Mouse (Mus musculus): ENCODE measurements around the gene Cys1. TPM values are rescaled to one million over a fixed set of nuclear protein-coding genes. Genes with fewer than 3 reads are reported as not detected.

Gene Cys1
- polyA plus RNA-seq, 1 experiment from 2014 or later: 1.7 TPM

GRCm38 (mm10) chr12:24686696-24687346 is 5.2 kb upstream of the Cys1 start:
- 50% methylated on average over 11 of the region's 11 CpGs for WGBS
- TF ChIP-seq EP300 (IDR thresholded peaks at IDR 0.05) (no peak), CTCF (IDR thresholded peaks at IDR 0.05) (no peak)
- Histone ChIP-seq H3K27me3 (replicated peaks; ENCODE audit: insufficient read depth, low read length) (0 out of 2 replicates have a peak, but pooled peaks cover 3% of the 10 kb centered on the region), H3K4me1 (ENCODE audit: insufficient read depth, low read depth, low read length) (no peaks in the 10 kb centered on the region), H3K4me2 (replicated peaks; ENCODE audit: low read depth, low read length) (no peak overlapping the region), H3K4me3 (ENCODE audit: low read depth, low read length) (no peak overlapping the region), H3K27ac (ENCODE audit: low read length) (no peak overlapping the region), H3K9ac (replicated peaks; ENCODE audit: low read depth) (no peak overlapping the region), H3K36me3 (ENCODE audit: insufficient read depth, low read length) (no peaks in the 10 kb centered on the region), H3K9me3 (ENCODE audit: low read length) (no peaks in the 10 kb centered on the region)
- no peak for DNase-seq (ENCODE audit: low spot score)
- ATAC-seq: no peak

GRCm38 (mm10) chr12:24686038-24686695 is 4.6 kb upstream of the Cys1 start:
- 46% methylated on average over 6 of the region's 6 CpGs for WGBS
- ATAC-seq (peak; percentile 60), DNase-seq (ENCODE audit: low spot score) (peak; percentile 29)

GRCm38 (mm10) chr12:24683461-24683860 is 1.8 kb upstream of the Cys1 start:
- no peak for DNase-seq (ENCODE audit: low spot score)
- Histone ChIP-seq H3K9me3 (ENCODE audit: low read length) (no peaks in the 10 kb centered on the region), H3K36me3 (ENCODE audit: insufficient read depth, low read length) (no peaks in the 10 kb centered on the region), H3K27me3 (replicated peaks; ENCODE audit: insufficient read depth, low read length) (0 out of 2 replicates have a peak, but pooled peaks cover 5% of the 10 kb centered on the region), H3K4me1 (ENCODE audit: insufficient read depth, low read depth, low read length) (peaks cover 6% of the 10 kb centered on the region; the same call in 1 of the 2 replicates), H3K9ac (replicated peaks; ENCODE audit: low read depth) (no peak overlapping the region), H3K27ac (ENCODE audit: low read length) (no peak overlapping the region), H3K4me2 (replicated peaks; ENCODE audit: low read depth, low read length) (no peak overlapping the region), H3K4me3 (ENCODE audit: low read depth, low read length) (no peak overlapping the region)
- WGBS: 70% methylated on average over 7 of the region's 7 CpGs
- no peak for TF ChIP-seq CTCF (IDR thresholded peaks at IDR 0.05)
- TF ChIP-seq EP300 (IDR thresholded peaks at IDR 0.05): no peak
- no peak for ATAC-seq

More at GRCm38 (mm10) chr12:24686038-24686695, 4.6 kb upstream of the Cys1 start:
- no peak for TF ChIP-seq CTCF (IDR thresholded peaks at IDR 0.05)
- no peak for TF ChIP-seq EP300 (IDR thresholded peaks at IDR 0.05)
- Histone ChIP-seq H3K27me3 (replicated peaks; ENCODE audit: insufficient read depth, low read length) (0 out of 2 replicates have a peak, but pooled peaks cover 5% of the 10 kb centered on the region), H3K9ac (replicated peaks; ENCODE audit: low read depth) (no peak overlapping the region), H3K27ac (ENCODE audit: low read length) (no peak overlapping the region), H3K9me3 (ENCODE audit: low read length) (no peaks in the 10 kb centered on the region), H3K4me1 (ENCODE audit: insufficient read depth, low read depth, low read length) (peaks cover 6% of the 10 kb centered on the region; the same call in 1 of the 2 replicates), H3K4me2 (replicated peaks; ENCODE audit: low read depth, low read length) (no peak overlapping the region), H3K36me3 (ENCODE audit: insufficient read depth, low read length) (no peaks in the 10 kb centered on the region), H3K4me3 (ENCODE audit: low read depth, low read length) (no peak overlapping the region)

GRCm38 (mm10) chr12:24682563-24682962 is 950 bp upstream of the Cys1 start:
- H3K36me3 ChIP-seq (ENCODE audit: insufficient read depth, low read length): no peaks in the 10 kb centered on the region
- H3K9ac ChIP-seq (replicated peaks; ENCODE audit: low read depth): no peak overlapping the region
- H3K9me3 ChIP-seq (ENCODE audit: low read length): no peaks in the 10 kb centered on the region
- no peak overlapping the region for H3K4me3 ChIP-seq (ENCODE audit: low read depth, low read length)
- peaks cover 6% of the 10 kb centered on the region; the same call in 1 of the 2 replicates for H3K4me1 ChIP-seq (ENCODE audit: insufficient read depth, low read depth, low read length)
- no peak for TF ChIP-seq EP300 (IDR thresholded peaks at IDR 0.05)
- no peak for TF ChIP-seq CTCF (IDR thresholded peaks at IDR 0.05)
- ATAC-seq (peak; percentile 35; the same call in 1 of the 2 replicates), DNase-seq (ENCODE audit: low spot score) (peak; percentile 24)
- H3K4me2 ChIP-seq (replicated peaks; ENCODE audit: low read depth, low read length): no peak overlapping the region
- 25% methylated on average over 8 of the region's 8 CpGs for WGBS
- 0 out of 2 replicates have a peak, but pooled peaks cover 5% of the 10 kb centered on the region for H3K27me3 ChIP-seq (replicated peaks; ENCODE audit: insufficient read depth, low read length)
- no peak overlapping the region for H3K27ac ChIP-seq (ENCODE audit: low read length)

- Histone ChIP-seq H3K9me3 (ENCODE audit: low read length) (no peaks in the 10 kb centered on the region), H3K4me3 (ENCODE audit: low read depth, low read length) (peak overlapping the region; percentile 41), H3K36me3 (ENCODE audit: insufficient read depth, low read length) (no peaks in the 10 kb centered on the region), H3K4me2 (replicated peaks; ENCODE audit: low read depth, low read length) (peak overlapping the region; percentile 84), H3K4me1 (ENCODE audit: insufficient read depth, low read depth, low read length) (peaks cover 6% of the 10 kb centered on the region; the same call in 1 of the 2 replicates), H3K27ac (ENCODE audit: low read length) (no peak overlapping the region), H3K27me3 (replicated peaks; ENCODE audit: insufficient read depth, low read length) (0 out of 2 replicates have a peak, but pooled peaks cover 5% of the 10 kb centered on the region), H3K9ac (replicated peaks; ENCODE audit: low read depth) (peak overlapping the region; percentile 23; the same call in 1 of the 2 replicates)
- ATAC-seq: peak; percentile 55
- peak; percentile 29 for DNase-seq (ENCODE audit: low spot score)
- TF ChIP-seq CTCF (IDR thresholded peaks at IDR 0.05): no peak
- WGBS: 4% methylated on average over 37 of the region's 61 CpGs
Observed at GRCm38 (mm10) chr12:24680492-24681285, 924 bp downstream of the Cys1 start.

- H3K27me3 ChIP-seq (replicated peaks; ENCODE audit: insufficient read depth, low read length): 0 out of 2 replicates have a peak, but pooled peaks cover 5% of the 10 kb centered on the region
Observed at GRCm38 (mm10) chr12:24680096-24680491, 1.5 kb downstream of the Cys1 start.

More at GRCm38 (mm10) chr12:24680096-24680491, 1.5 kb downstream of the Cys1 start:
- WGBS: 16% methylated on average over 9 of the region's 9 CpGs
- Histone ChIP-seq H3K4me1 (ENCODE audit: insufficient read depth, low read depth, low read length) (peaks cover 6% of the 10 kb centered on the region; the same call in 1 of the 2 replicates), H3K4me2 (replicated peaks; ENCODE audit: low read depth, low read length) (peak overlapping the region; percentile 84), H3K9ac (replicated peaks; ENCODE audit: low read depth) (no peak overlapping the region), H3K4me3 (ENCODE audit: low read depth, low read length) (peak overlapping the region; percentile 41; the same call in 1 of the 2 replicates), H3K36me3 (ENCODE audit: insufficient read depth, low read length) (no peaks in the 10 kb centered on the region), H3K27ac (ENCODE audit: low read length) (no peak overlapping the region), H3K9me3 (ENCODE audit: low read length) (no peaks in the 10 kb centered on the region)
- TF ChIP-seq EP300 (IDR thresholded peaks at IDR 0.05) (no peak), CTCF (IDR thresholded peaks at IDR 0.05) (no peak)
- DNase-seq (ENCODE audit: low spot score) (peak; percentile 15), ATAC-seq (no peak)

Measured in lung, postnatal 0 days (tissue).